Mouse (Mus musculus): ENCODE measurements around the gene Synpr. TPM values are rescaled to one million over a fixed set of nuclear protein-coding genes. Genes with fewer than 3 reads are reported as not detected.
"Not testable (repeated sequence)": the region's sequence is repeated elsewhere in the genome, so short reads cannot be mapped to it uniquely, and the experiment has no call there.

Gene Synpr
- not detected for polyA plus RNA-seq (2017; shearing (Covaris generic))

GRCm38 (mm10) chr14:13284091-13284844, at the start of gene Synpr:
TSS of gene Synpr (plus strand) at chr14:13284780.
- no peak for ATAC-seq

GRCm38 (mm10) chr14:13236929-13237328, 47.7 kb upstream of the Synpr start:
- ATAC-seq, result no peak

GRCm38 (mm10) chr14:13247431-13247830, 37.1 kb upstream of the Synpr start:
- ATAC-seq, result no peak

DNA sequence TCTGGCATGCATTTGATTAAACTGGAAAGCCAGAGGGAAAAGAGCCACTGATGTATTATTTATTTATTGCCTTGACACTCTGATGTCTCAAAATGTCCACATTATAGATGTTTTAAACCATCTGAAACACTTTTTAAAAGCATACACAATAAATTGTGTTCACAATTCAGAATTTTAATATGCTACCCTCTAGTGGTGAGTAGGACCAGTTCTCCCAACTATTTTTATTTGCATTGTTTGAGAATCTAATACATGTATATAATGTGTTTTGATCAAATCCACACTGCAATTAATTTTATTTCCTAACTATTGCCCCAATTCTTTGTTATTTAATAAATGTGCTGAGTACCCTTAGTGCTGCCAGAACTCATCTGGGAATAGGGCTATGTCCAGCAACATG, 35.2 kb upstream of the Synpr start:
- ATAC-seq, result no peak

GRCm38 (mm10) chr14:13252594-13252993, 32.0 kb upstream of the Synpr start:
- no peak for ATAC-seq

- not testable (repeated sequence) for ATAC-seq
Measured at GRCm38 (mm10) chr14:13254741-13255140, 29.8 kb upstream of the Synpr start.

DNA sequence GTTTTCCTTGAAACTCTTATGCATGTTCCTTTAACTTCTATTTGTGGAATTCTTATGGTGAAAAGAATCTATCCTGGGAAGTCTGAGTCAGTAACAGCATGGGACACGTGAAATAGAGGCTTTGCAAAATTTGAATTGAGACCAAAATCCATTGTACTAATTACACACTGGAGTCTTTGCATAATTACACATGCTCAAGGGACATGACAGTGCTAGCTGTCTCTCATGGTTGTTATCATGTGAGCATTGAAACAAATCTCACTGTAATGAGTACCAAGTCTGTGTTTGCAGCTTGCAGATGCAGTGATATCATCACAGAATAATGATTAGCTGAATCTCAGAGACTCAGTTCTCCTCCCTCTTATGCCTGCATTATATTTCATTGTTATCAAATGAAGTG, 22.2 kb upstream of the Synpr start:
- no peak for ATAC-seq

DNA sequence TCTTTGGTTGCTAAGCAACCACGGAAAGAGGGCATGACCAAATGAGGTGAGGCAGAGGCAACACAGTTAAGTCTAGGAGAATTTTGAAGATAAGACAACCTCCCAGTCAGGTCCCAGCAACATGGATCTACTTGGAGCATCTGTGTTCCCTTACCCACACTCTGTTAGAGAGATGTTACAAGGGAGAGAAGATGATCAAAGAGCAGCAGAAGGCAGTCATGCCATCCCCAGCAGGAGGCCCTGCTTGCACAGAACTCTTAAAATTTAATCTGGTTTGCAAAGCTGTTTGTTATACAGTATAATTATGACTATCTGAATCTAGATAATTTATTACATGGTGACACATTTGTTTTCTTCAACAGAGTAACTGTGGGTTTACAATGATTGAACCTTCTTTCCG, 18.2 kb upstream of the Synpr start:
- ATAC-seq, result no peak

DNA sequence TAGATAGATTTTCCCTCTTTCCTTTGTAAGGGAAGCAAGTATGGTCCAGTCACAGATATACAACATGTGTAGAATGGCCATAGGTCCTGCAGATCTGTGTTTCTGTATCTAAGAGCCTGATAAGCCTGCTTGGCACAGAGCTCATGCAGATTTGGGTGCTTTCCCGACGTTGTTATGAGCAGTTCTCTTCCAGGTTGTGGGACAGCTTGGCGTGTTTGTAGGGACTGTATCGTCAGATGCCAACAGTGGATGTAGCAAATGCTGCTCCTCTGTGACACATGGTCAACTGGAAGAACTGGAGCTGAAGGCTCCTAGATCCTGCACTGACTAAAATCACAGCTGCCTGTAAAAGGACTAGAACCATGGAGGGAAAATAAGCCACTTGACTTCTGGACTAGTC, 17.4 kb upstream of the Synpr start:
- no peak for ATAC-seq

GRCm38 (mm10) chr14:13283211-13283610, 1.4 kb upstream of the Synpr start:
- no peak for ATAC-seq

GRCm38 (mm10) chr14:13284845-13285198, 242 bp downstream of the Synpr start:
- ATAC-seq, result no peak

GRCm38 (mm10) chr14:13285341-13286130, 956 bp downstream of the Synpr start:
- ATAC-seq, result no peak

DNA sequence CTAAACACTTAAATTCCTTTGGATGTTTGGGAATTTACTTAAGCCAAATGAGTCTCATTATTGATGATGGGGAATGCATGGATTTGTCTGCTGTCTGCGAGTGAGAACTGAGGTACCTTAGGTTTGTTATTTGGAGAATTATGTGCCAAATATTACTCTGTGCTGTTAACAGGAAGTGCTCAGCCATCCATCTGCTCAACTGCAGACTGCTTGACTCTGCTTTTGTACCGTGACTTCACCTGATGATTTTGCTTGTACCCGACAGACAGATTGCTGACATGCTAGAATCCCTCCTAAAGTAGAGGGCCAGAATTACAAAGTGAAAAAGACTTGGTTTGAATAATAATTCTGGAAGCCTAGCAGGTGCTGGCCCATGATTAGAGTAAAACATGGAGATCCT, 9.6 kb downstream of the Synpr start:
- ATAC-seq, result no peak

DNA sequence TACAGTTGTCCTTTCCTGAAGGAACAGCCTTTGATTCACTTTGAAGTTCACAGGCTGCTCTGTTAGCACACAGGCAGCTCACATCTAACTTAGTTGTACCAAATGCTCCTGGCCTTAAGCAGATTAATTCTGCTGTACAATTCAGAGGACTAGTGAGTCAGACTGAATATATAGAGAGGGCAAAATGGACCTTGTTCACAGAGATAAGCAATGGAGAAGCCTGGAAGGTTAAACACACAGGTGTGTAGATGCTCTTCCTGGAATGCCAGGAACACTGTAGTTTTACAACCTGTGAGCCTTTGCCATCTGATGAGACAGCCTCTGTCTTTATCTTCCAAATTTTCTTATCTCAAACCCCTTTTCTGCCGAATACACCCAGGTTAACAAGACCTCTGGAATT, 29.7 kb downstream of the Synpr start:
- ATAC-seq, result no peak

GRCm38 (mm10) chr14:13328461-13328860, 43.9 kb downstream of the Synpr start:
- ATAC-seq, result no peak

DNA sequence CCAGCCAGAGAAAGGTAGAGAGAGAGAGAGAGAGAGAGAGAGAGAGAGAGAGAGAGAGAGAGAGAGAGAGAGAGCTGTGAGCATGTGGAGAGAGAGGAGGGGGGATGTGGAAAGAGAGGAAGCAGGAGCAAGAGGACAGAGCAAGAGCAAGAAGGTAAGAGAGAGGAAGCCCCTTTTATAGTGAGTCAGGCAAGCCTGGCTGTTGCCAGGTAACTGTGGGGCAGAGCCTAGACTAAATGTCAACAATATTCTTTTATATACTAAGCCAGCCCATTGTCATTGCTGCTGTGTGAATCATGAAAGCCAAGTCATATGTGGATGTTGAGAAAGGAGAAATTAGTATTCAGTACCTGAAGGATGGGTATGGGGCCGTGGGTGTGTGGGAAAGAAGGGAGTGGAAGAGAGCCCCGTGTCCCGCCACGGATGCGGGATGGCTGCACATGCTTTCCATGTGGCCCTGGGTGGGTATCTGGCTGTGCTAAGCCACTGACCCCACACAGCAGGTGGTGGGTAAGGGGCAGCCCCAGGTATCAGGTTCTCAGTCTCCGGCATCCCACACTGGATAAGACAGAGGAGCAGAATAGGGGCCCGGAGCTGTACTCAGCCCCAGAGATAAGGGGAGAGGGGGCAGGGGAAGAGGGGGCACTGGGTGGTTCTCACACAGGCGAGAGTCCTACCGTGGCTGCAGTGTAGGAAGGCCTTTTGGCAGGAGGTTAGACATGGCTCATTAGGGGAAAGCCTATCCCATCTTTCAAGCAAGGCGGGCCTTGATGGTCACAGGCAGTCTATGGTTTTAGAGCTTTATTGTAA, 48.1 kb downstream of the Synpr start:
- no peak for ATAC-seq

- no peak for ATAC-seq
Measured at GRCm38 (mm10) chr14:13333372-13333771, 48.8 kb downstream of the Synpr start.

- no peak for ATAC-seq
Measured at GRCm38 (mm10) chr14:13336162-13336561, 51.6 kb downstream of the Synpr start.

DNA sequence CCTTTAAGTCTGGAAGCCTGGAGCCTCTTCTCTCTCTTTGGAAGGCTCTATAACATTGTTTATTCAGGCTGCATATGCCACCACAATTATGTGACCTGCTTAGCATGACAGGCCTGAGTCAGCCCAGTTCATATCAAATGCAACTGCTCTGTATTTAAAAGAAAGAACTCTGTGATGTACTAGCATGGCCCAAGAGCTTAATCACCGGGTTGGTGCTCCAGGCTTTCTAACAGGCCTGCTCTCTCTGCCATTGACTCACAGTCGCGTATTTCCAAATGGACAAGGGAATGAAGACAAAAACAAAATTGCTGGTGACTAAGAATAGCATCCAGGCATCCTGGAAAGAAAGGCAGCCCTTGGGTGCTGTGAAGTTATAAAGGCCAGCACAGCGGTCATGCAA, 56.1 kb downstream of the Synpr start:
- ATAC-seq, result no peak

GRCm38 (mm10) chr14:13344240-13344639, 59.7 kb downstream of the Synpr start:
- ATAC-seq, result no peak

- no peak for ATAC-seq
Measured at GRCm38 (mm10) chr14:13349170-13349865, 64.7 kb downstream of the Synpr start.

GRCm38 (mm10) chr14:13354154-13354553, 69.6 kb downstream of the Synpr start:
- peak; percentile 61 for ATAC-seq

Measured in inflammation-experienced regulatory T-cells, adult 6 months (primary cell).